Mouse (Mus musculus): ENCODE data around the gene Acap1. TPM values are rescaled to one million over a fixed set of nuclear protein-coding genes. Genes with fewer than 3 reads are reported as not detected.
A peak's percentile ranks its signal among the peaks of the same experiment; 100 is the strongest.

Gene Acap1
- polyA plus RNA-seq, 1 experiment = 1.5 TPM

DNA sequence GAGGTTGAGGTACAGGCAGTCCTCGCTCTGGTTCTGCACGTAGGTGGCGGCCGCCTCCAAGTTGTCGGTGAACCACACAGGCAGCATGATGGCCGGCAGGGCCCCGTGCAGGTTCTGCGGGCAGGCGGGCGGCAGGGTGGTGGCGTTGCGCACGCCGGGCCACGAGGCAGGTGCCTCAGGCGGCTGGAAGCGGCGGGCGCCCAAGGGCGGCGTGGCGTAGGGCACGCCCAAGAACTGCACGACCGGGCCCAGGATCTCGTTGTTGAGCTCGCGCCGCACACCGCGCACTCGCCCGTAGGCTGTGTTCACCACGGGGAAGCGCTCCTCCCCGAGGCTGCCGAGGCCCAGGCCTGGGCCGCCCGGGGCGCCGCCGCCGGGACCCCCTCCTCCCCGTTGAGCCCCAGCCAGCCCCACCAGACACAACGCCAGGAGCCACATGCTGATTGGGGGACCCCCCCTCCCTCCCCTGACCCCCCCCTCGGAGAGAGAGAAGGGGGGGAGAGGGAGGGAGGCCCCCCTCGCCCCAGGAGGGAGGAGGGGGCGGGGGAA is 61.3 kb downstream of the Acap1 start:
- no peak for TF ChIP-seq EP300 (IDR thresholded peaks at IDR 0.05; ENCODE audit: insufficient read depth, low read depth, low read length)
- TF ChIP-seq CTCF (IDR thresholded peaks at IDR 0.05; ENCODE audit: low read depth, low read length) = no peak
- TF ChIP-seq POLR2A (IDR thresholded peaks at IDR 0.05; ENCODE audit: insufficient read depth, low read length) = no peak
- H3K9me3 ChIP-seq (replicated peaks; ENCODE audit: control insufficient read depth, insufficient read depth, low read length, poor library complexity, severe bottlenecking) = no peaks in the 10 kb centered on the region
- no peaks in the 10 kb centered on the region for H3K27me3 ChIP-seq (ENCODE audit: control insufficient read depth, insufficient read depth, low read length, poor library complexity, severe bottlenecking)
- peak overlapping the region; percentile 54 for H3K4me3 ChIP-seq (ENCODE audit: low read depth, low read length)
- no peak overlapping the region for H3K27ac ChIP-seq (ENCODE audit: insufficient read depth, low read length)
- peak overlapping the region; percentile 19 for H3K9ac ChIP-seq (ENCODE audit: low read depth, poor library complexity, severe bottlenecking)
- H3K36me3 ChIP-seq (ENCODE audit: control insufficient read depth, insufficient read depth, low read length, poor library complexity, severe bottlenecking) = no peaks in the 10 kb centered on the region
- H3K4me1 ChIP-seq (ENCODE audit: control insufficient read depth, insufficient read depth, low read length) = peaks cover 3% of the 10 kb centered on the region

DNA sequence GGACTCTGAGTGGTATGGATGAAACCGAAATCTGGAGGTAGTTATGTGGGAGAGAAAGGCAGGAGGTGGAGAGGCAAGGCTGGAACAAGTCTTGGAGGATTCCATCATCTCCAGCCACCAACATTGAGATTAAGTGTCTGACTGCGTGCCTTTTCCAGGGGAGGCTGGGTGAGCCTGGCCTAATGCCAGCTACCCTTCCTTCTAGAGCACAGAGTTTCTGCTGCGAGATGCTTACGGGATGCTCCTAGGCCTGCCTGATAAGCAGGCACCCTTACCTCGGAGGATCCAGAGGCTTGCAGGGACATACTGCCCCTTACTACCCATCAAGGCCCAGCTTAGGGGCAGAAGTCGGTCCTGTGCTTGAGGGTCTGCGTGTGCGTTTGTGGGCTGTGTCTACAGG is 61.8 kb downstream of the Acap1 start:
- peak overlapping the region; percentile 19 for H3K9ac ChIP-seq (ENCODE audit: low read depth, poor library complexity, severe bottlenecking)
- H3K27me3 ChIP-seq (ENCODE audit: control insufficient read depth, insufficient read depth, low read length, poor library complexity, severe bottlenecking) = no peaks in the 10 kb centered on the region
- H3K4me3 ChIP-seq (ENCODE audit: low read depth, low read length) = peak overlapping the region; percentile 54
- no peaks in the 10 kb centered on the region for H3K36me3 ChIP-seq (ENCODE audit: control insufficient read depth, insufficient read depth, low read length, poor library complexity, severe bottlenecking)
- peaks cover 3% of the 10 kb centered on the region for H3K4me1 ChIP-seq (ENCODE audit: control insufficient read depth, insufficient read depth, low read length)
- no peak overlapping the region for H3K27ac ChIP-seq (ENCODE audit: insufficient read depth, low read length)
- TF ChIP-seq POLR2A (IDR thresholded peaks at IDR 0.05; ENCODE audit: insufficient read depth, low read length) = no peak
- TF ChIP-seq CTCF (IDR thresholded peaks at IDR 0.05; ENCODE audit: low read depth, low read length) = no peak
- no peak for TF ChIP-seq EP300 (IDR thresholded peaks at IDR 0.05; ENCODE audit: insufficient read depth, low read depth, low read length)
- H3K9me3 ChIP-seq (replicated peaks; ENCODE audit: control insufficient read depth, insufficient read depth, low read length, poor library complexity, severe bottlenecking) = no peaks in the 10 kb centered on the region

Other genes with a start within 250 kb of the Acap1 start
- gene Sox15, start 240.2 kb downstream of the Acap1 start, polyA plus RNA-seq (2011; ENCODE audit: insufficient read depth, insufficient read length, low read depth, missing spikeins) = 45.2 and 48.1 TPM in 2 replicates
- 65.7 and 71.0 TPM in 2 replicates for gene Mpdu1, start 232.9 kb downstream of the Acap1 start, polyA plus RNA-seq (2011; ENCODE audit: insufficient read depth, insufficient read length, low read depth, missing spikeins)
- 32.9 and 36.2 TPM in 2 replicates for gene Cd68, start 229.4 kb downstream of the Acap1 start, polyA plus RNA-seq (2011; ENCODE audit: insufficient read depth, insufficient read length, low read depth, missing spikeins)
- gene Eif4a1, start 223.1 kb downstream of the Acap1 start, polyA plus RNA-seq (2011; ENCODE audit: insufficient read depth, insufficient read length, low read depth, missing spikeins) = 1,464 and 1,502 TPM in 2 replicates
- gene Senp3, start 213.5 kb downstream of the Acap1 start, polyA plus RNA-seq (2011; ENCODE audit: insufficient read depth, insufficient read length, low read depth, missing spikeins) = 198 and 221 TPM in 2 replicates
- gene Tnfsf13, start 209.8 kb downstream of the Acap1 start, polyA plus RNA-seq (2011; ENCODE audit: insufficient read depth, insufficient read length, low read depth, missing spikeins) = 1.3 and 2.9 TPM in 2 replicates
- 3.4 and 4.1 TPM in 2 replicates for gene Tnfsf12, start 199.7 kb downstream of the Acap1 start, polyA plus RNA-seq (2011; ENCODE audit: insufficient read depth, insufficient read length, low read depth, missing spikeins)
- gene Tnfsfm13, start 199.4 kb downstream of the Acap1 start, polyA plus RNA-seq (2011; ENCODE audit: insufficient read depth, insufficient read length, low read depth, missing spikeins) = 1.9 and 3.6 TPM in 2 replicates
- 102 and 103 TPM in 2 replicates for gene Polr2a, start 136.9 kb downstream of the Acap1 start, polyA plus RNA-seq (2011; ENCODE audit: insufficient read depth, insufficient read length, low read depth, missing spikeins)
- gene Slc35g3, start 133.6 kb downstream of the Acap1 start, polyA plus RNA-seq (2011; ENCODE audit: insufficient read depth, insufficient read length, low read depth, missing spikeins) = not detected in 2 replicates
- gene Zbtb4, start 129.6 kb downstream of the Acap1 start, polyA plus RNA-seq (2011; ENCODE audit: insufficient read depth, insufficient read length, low read depth, missing spikeins) = 3.6 and 4.8 TPM in 2 replicates
- gene Chrnb1, start 99.6 kb downstream of the Acap1 start, polyA plus RNA-seq (2011; ENCODE audit: insufficient read depth, insufficient read length, low read depth, missing spikeins) = 10.1 and 12.1 TPM in 2 replicates
- gene Fgf11, start 93.7 kb downstream of the Acap1 start, polyA plus RNA-seq (2011; ENCODE audit: insufficient read depth, insufficient read length, low read depth, missing spikeins) = 1.8 and 2.5 TPM in 2 replicates
- 10.1 and 11.6 TPM in 2 replicates for gene Tmem102, start 89.9 kb downstream of the Acap1 start, polyA plus RNA-seq (2011; ENCODE audit: insufficient read depth, insufficient read length, low read depth, missing spikeins)
- not detected in 2 replicates for gene Gm39566, start 80.2 kb downstream of the Acap1 start, polyA plus RNA-seq (2011; ENCODE audit: insufficient read depth, insufficient read length, low read depth, missing spikeins)
- not detected in 2 replicates for gene Spem2, start 77.1 kb downstream of the Acap1 start, polyA plus RNA-seq (2011; ENCODE audit: insufficient read depth, insufficient read length, low read depth, missing spikeins)
- not detected in 2 replicates for gene Spem1, start 73.4 kb downstream of the Acap1 start, polyA plus RNA-seq (2011; ENCODE audit: insufficient read depth, insufficient read length, low read depth, missing spikeins)
- gene Nlgn2, start 57.8 kb downstream of the Acap1 start, polyA plus RNA-seq (2011; ENCODE audit: insufficient read depth, insufficient read length, low read depth, missing spikeins) = 19.6 and 25.4 TPM in 2 replicates
- 97.1 and 103 TPM in 2 replicates for gene Tmem256, start 57.0 kb downstream of the Acap1 start, polyA plus RNA-seq (2011; ENCODE audit: insufficient read depth, insufficient read length, low read depth, missing spikeins)
- gene Plscr3, start 49.2 kb downstream of the Acap1 start, polyA plus RNA-seq (2011; ENCODE audit: insufficient read depth, insufficient read length, low read depth, missing spikeins) = 27.2 and 31.2 TPM in 2 replicates
- gene Tnk1, start 36.8 kb downstream of the Acap1 start, polyA plus RNA-seq (2011; ENCODE audit: insufficient read depth, insufficient read length, low read depth, missing spikeins) = 15.6 and 19.6 TPM in 2 replicates
- gene Tmem95, start 17.5 kb downstream of the Acap1 start, polyA plus RNA-seq (2011; ENCODE audit: insufficient read depth, insufficient read length, low read depth, missing spikeins) = not detected in 2 replicates
- 5.2 and 6.3 TPM in 2 replicates for gene Kctd11, start 14.1 kb downstream of the Acap1 start, polyA plus RNA-seq (2011; ENCODE audit: insufficient read depth, insufficient read length, low read depth, missing spikeins)
- 11.6 and 13.1 TPM in 2 replicates for gene 2810408A11Rik, start 5.4 kb upstream of the Acap1 start, polyA plus RNA-seq (2011; ENCODE audit: insufficient read depth, insufficient read length, low read depth, missing spikeins)
- 27.9 and 32.4 TPM in 2 replicates for gene Neurl4, start 5.5 kb upstream of the Acap1 start, polyA plus RNA-seq (2011; ENCODE audit: insufficient read depth, insufficient read length, low read depth, missing spikeins)
- 23.9 and 24.4 TPM in 2 replicates for gene Gps2, start 18.3 kb upstream of the Acap1 start, polyA plus RNA-seq (2011; ENCODE audit: insufficient read depth, insufficient read length, low read depth, missing spikeins)
- 1,015 and 1,063 TPM in 2 replicates for gene Eif5a, start 26.4 kb upstream of the Acap1 start, polyA plus RNA-seq (2011; ENCODE audit: insufficient read depth, insufficient read length, low read depth, missing spikeins)
- gene Ybx2, start 40.3 kb upstream of the Acap1 start, polyA plus RNA-seq (2011; ENCODE audit: insufficient read depth, insufficient read length, low read depth, missing spikeins) = 55.2 and 57.2 TPM in 2 replicates
- 2.7 and 3.2 TPM in 2 replicates for gene Slc2a4, start 52.6 kb upstream of the Acap1 start, polyA plus RNA-seq (2011; ENCODE audit: insufficient read depth, insufficient read length, low read depth, missing spikeins)
- gene Cldn7, start 69.2 kb upstream of the Acap1 start, polyA plus RNA-seq (2011; ENCODE audit: insufficient read depth, insufficient read length, low read depth, missing spikeins) = 106 and 144 TPM in 2 replicates
- gene Ctdnep1, start 85.6 kb upstream of the Acap1 start, polyA plus RNA-seq (2011; ENCODE audit: insufficient read depth, insufficient read length, low read depth, missing spikeins) = 61.9 and 63.4 TPM in 2 replicates
- 77.6 and 80.1 TPM in 2 replicates for gene Elp5, start 87.0 kb upstream of the Acap1 start, polyA plus RNA-seq (2011; ENCODE audit: insufficient read depth, insufficient read length, low read depth, missing spikeins)
- gene Gabarap, start 95.6 kb upstream of the Acap1 start, polyA plus RNA-seq (2011; ENCODE audit: insufficient read depth, insufficient read length, low read depth, missing spikeins) = 141 and 144 TPM in 2 replicates
- 75.6 and 83.0 TPM in 2 replicates for gene Phf23, start 100.2 kb upstream of the Acap1 start, polyA plus RNA-seq (2011; ENCODE audit: insufficient read depth, insufficient read length, low read depth, missing spikeins)
- gene Dvl2, start 105.1 kb upstream of the Acap1 start, polyA plus RNA-seq (2011; ENCODE audit: insufficient read depth, insufficient read length, low read depth, missing spikeins) = 60.1 and 63.3 TPM in 2 replicates
- 17.1 and 19.8 TPM in 2 replicates for gene Acadvl, start 119.9 kb upstream of the Acap1 start, polyA plus RNA-seq (2011; ENCODE audit: insufficient read depth, insufficient read length, low read depth, missing spikeins)
- 17.1 and 25.7 TPM in 2 replicates for gene Dlg4, start 121.4 kb upstream of the Acap1 start, polyA plus RNA-seq (2011; ENCODE audit: insufficient read depth, insufficient read length, low read depth, missing spikeins)
- not detected in 2 replicates for gene Asgr1, start 158.5 kb upstream of the Acap1 start, polyA plus RNA-seq (2011; ENCODE audit: insufficient read depth, insufficient read length, low read depth, missing spikeins)
- gene Asgr2, start 197.1 kb upstream of the Acap1 start, polyA plus RNA-seq (2011; ENCODE audit: insufficient read depth, insufficient read length, low read depth, missing spikeins) = not detected in 2 replicates
- 0.37 and 0.43 TPM in 2 replicates for gene Mgl2, start 234.8 kb upstream of the Acap1 start, polyA plus RNA-seq (2011; ENCODE audit: insufficient read depth, insufficient read length, low read depth, missing spikeins)

All from ES-Bruce4 (cell line).